In genomic region chr2:103749091-103749490, GRCm38 (mm10) we compare ENCODE assay signal across 26 mouse cellular contexts. TPM values are rescaled to one million over a fixed set of nuclear protein-coding genes. Genes with fewer than 3 reads are reported as not detected.
DNase-seq lines count a peak whose midpoint lies in the region; ATAC-seq and TF ChIP-seq lines count a peak whose summit lies in the region.
"Had no signal": no experiment of that assay in that cellular context is flagged by ENCODE, and none has a peak within 500 bp of the region (broad histone marks: within the 10 kb centered on the region; RNA-seq: fewer than 3 reads in every experiment).

No protein-coding gene starts in this region.

- ATAC-seq in intestine, embryonic 16.5 days, result peak; percentile 89
- ATAC-seq: CD4-positive, CD25-positive, alpha-beta regulatory T cell, adult 4 months; forebrain, embryonic 14.5 days; forebrain, embryonic 16.5 days had no signal

- TF ChIP-seq CTCF in heart, adult 2 months (IDR thresholded peaks at IDR 0.05), result no peak
- TF ChIP-seq CTCF in layer of hippocampus, adult 2 months (conservative IDR thresholded peaks at IDR 0.05), result no peak

- no peaks in the 10 kb centered on the region for H3K27me3 ChIP-seq in heart, adult 2 months (ENCODE audit: control insufficient read depth, insufficient read depth, low read length)
- no peaks in the 10 kb centered on the region for H3K27me3 ChIP-seq in intestine, embryonic 16.5 days (replicated peaks; ENCODE audit: control insufficient read depth, insufficient read depth, low read length)
- H3K27me3 ChIP-seq: CH12.LX; embryonic facial prominence, embryonic 13.5 days; embryonic facial prominence, embryonic 15.5 days; forebrain, embryonic 12.5 days had no signal

- no peak for TF ChIP-seq POLR2A in heart, adult 2 months (IDR thresholded peaks at IDR 0.05; ENCODE audit: insufficient read depth, low read depth, low read length)

- no peak for TF ChIP-seq EP300 in heart, adult 2 months (IDR thresholded peaks at IDR 0.05; ENCODE audit: insufficient read depth, low read depth, low read length)

- no peak overlapping the region for H3K4me3 ChIP-seq in heart, adult 2 months
- no peak overlapping the region for H3K4me3 ChIP-seq in intestine, embryonic 16.5 days (ENCODE audit: low read length)
- H3K4me3 ChIP-seq in layer of hippocampus, adult 2 months, result no peak overlapping the region
- H3K4me3 ChIP-seq: embryonic facial prominence, embryonic 13.5 days; embryonic facial prominence, embryonic 15.5 days; erythroblast, embryonic 14.5 days; forebrain, embryonic 10.5 days; forebrain, embryonic 12.5 days had no signal

- no peaks in the 10 kb centered on the region for H3K79me2 ChIP-seq in heart, adult 2 months (replicated peaks; ENCODE audit: control insufficient read depth, insufficient read depth, low read length)

- intact Hi-C loops in heart, adult 2 months (cut with DNase I), result loop anchor here (10.0 kb wide), 1 partner anchor 294 kb away; no protein-coding TSS in a partner anchor

- no peak overlapping the region for H3K4me2 ChIP-seq in intestine, embryonic 16.5 days (ENCODE audit: low read depth, low read length)
- H3K4me2 ChIP-seq: embryonic facial prominence, embryonic 13.5 days; embryonic facial prominence, embryonic 15.5 days; forebrain, embryonic 12.5 days had no signal

- no peaks in the 10 kb centered on the region for H3K36me3 ChIP-seq in heart, adult 2 months (ENCODE audit: control insufficient read depth, insufficient read depth, low read length)
- H3K36me3 ChIP-seq in intestine, embryonic 16.5 days (ENCODE audit: control insufficient read depth, insufficient read depth, low read length), result peaks cover 20% of the 10 kb centered on the region

- H3K27ac ChIP-seq in heart, adult 2 months, result no peak overlapping the region
- peak overlapping the region; percentile 80 for H3K27ac ChIP-seq in intestine, embryonic 16.5 days (ENCODE audit: low read length)
- H3K27ac ChIP-seq in layer of hippocampus, adult 2 months, result no peak overlapping the region
- H3K27ac ChIP-seq: embryonic facial prominence, embryonic 13.5 days; embryonic facial prominence, embryonic 15.5 days; forebrain, embryonic 10.5 days; forebrain, embryonic 12.5 days had no signal

- H3K9ac ChIP-seq in heart, adult 2 months (ENCODE audit: low read depth, low read length), result no peak overlapping the region
- H3K9ac ChIP-seq in intestine, embryonic 16.5 days (ENCODE audit: low read depth, low read length), result no peak overlapping the region
- H3K9ac ChIP-seq: embryonic facial prominence, embryonic 13.5 days; embryonic facial prominence, embryonic 15.5 days; forebrain, embryonic 12.5 days had no signal

- no peaks in the 10 kb centered on the region for H3K9me3 ChIP-seq in intestine, embryonic 16.5 days (ENCODE audit: control insufficient read depth, low read length)
- H3K9me3 ChIP-seq: embryonic facial prominence, embryonic 13.5 days; embryonic facial prominence, embryonic 15.5 days; forebrain, embryonic 10.5 days; forebrain, embryonic 12.5 days; G1E had no signal

- 97% methylated on average over 3 of the region's 3 CpGs for WGBS in heart, adult 2 months
- 60% methylated on average over 3 of the region's 3 CpGs for WGBS in intestine, embryonic 16.5 days

- DNase-seq in heart, adult 11 months, result peak; percentile 70
- no peak for DNase-seq in heart, adult 2 months
- DNase-seq in adrenal gland, adult (ENCODE audit: inconsistent age in 2 of 2, low spot score in 1 of 2), result no peak
- no peak for DNase-seq in layer of hippocampus, adult 2 months (ENCODE audit: low spot score in 2 of 2)
- DNase-seq: adrenal gland, adult 8-10 months; adrenal gland, postnatal 14 days; adrenal gland, postnatal 36 days; B cell, adult 2 months; cerebellum, adult 11 months; cerebellum, adult 18-20 months; cerebellum, adult 8-10 months; cerebellum, adult 9-11 months; cerebellum, postnatal 14 days; cerebellum, postnatal 36 days; embryo, embryonic 11 days had no signal

- no peaks in the 10 kb centered on the region for H3K4me1 ChIP-seq in heart, adult 2 months (ENCODE audit: control insufficient read depth, insufficient read depth, low read length)
- H3K4me1 ChIP-seq in intestine, embryonic 16.5 days (ENCODE audit: control insufficient read depth, insufficient read depth, low read length), result peaks cover 3% of the 10 kb centered on the region; the same call in 1 of the 2 replicates
- H3K4me1 ChIP-seq: embryonic facial prominence, embryonic 13.5 days; embryonic facial prominence, embryonic 15.5 days; forebrain, embryonic 10.5 days; forebrain, embryonic 12.5 days had no signal

RNA-seq across cellular contexts. Expression of gene Nat10, which starts 12.0 kb away (rescaled TPM):
- 10 to 100 TPM; 14.0 to 14.2 TPM for total RNA-seq in heart, adult 2 months (2021)
- polyA plus RNA-seq in heart, adult 2 months (2012; rRNA removed), result 26.1 and 30.4 TPM in 2 replicates
- polyA plus RNA-seq in intestine, embryonic 16.5 days (2015; fragmentation: Nextera tagmentation; extraction: Ambion mirVana), result 27.6 and 28.9 TPM in 2 replicates
- total RNA-seq in layer of hippocampus, adult 2 months (2021), result 10 to 100 TPM; 36.7 to 38.5 TPM

RNA-seq across cellular contexts. Expression of gene Caprin1, which starts 48.4 kb away (rescaled TPM):
- 100 to 1,000 TPM; 190 to 204 TPM for total RNA-seq in heart, adult 2 months (2021)
- 56.1 and 94.6 TPM in 2 replicates for polyA plus RNA-seq in heart, adult 2 months (2012; rRNA removed)
- polyA plus RNA-seq in intestine, embryonic 16.5 days (2015; fragmentation: Nextera tagmentation; extraction: Ambion mirVana), result 220 and 232 TPM in 2 replicates
- 100 to 1,000 TPM; 317 to 343 TPM for total RNA-seq in layer of hippocampus, adult 2 months (2021)
